Mouse (Mus musculus): ENCODE data around the gene Xpo4.

Xpo4 gene

DNA sequence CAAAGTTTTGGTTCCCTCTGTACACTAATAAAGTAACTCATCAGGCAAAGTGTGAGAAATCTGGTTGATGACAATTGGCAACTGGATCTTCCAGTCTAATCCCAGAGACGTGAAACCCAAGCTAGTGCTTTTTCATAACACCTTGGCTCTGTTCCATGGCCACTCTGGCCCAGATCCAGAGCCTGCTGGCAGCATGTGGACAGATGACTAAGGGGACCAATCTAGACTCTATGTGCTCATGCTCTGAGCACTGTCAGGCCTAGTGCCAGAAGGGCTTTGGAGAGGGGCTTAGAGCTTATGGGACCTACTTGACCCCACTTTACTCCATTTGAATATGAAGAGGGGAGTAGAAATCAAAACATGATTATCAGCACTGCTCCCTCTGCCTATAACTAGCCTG, 57.7 kb downstream of the Xpo4 start:
- DNase-seq (ENCODE audit: low spot score) = peak; percentile 84

DNA sequence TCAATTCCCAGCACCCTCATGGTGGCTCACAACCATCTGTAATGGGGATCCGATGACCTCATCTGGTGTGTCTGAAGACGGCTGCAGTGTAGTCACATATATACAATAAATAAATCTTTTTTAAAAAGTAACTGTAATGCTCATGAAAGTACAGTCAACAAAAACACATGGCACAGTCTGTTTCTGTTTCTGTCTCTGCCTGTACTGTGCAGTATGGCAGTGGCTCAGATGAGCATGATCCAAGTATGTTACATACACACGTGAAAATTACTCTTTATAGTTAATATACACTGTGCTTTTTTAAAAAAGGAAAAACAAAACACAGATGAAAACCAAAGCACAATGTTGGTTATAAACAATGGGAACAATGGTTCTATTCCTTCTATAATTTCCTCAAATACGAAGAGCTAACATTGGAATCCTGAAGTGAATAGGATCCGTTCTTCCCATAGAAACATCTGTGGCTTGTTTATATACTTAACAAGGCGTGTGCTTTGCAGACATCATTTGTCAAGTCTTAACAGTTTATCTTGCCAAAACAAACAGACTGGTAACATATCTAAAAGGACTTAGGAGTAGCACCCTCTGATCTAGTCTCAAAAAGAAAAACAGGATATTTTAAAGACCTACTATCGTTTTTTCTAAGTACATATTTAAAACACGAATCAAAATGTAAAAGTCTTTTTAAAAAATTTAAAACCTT, 58.4 kb downstream of the Xpo4 start:
- no peak for DNase-seq (ENCODE audit: low spot score)

DNA sequence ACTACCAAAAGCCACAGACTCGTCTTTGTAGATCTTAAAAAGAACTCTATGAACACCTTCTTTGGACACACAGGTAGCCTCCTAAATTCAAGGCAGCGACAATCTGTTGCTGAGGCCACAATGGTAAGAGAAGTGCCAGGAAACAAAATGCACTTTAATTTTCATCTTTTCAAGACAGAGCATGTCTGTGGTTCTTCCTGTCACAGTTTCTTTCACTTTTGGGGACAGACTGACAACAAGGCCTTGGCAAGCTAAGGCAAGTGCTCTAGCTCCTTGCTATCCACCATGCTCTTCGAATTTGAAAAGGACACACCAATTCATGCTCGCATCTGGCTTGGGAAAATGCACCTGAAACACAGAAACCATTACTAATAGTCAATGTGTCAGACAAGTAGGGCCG, 72.0 kb downstream of the Xpo4 start:
- no peak for DNase-seq (ENCODE audit: low spot score)

DNA sequence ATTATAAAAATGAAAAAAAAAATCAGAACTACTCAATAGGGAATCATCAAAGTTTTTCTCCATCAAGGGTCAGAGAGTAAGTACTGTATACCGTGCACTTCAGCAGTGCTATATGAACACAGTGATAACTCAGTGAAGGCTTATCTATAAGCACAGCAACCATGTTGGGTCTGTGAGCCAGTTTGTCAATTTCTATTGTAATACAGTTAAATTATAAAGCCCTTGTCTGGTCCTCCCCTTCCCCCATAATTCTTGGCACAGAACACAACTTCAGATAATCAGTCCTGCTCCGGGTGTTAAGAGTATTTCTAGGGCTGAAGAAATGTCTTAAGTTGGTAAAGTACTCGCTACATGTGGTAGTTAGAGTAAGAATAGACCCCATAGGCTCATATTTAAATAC, 73.4 kb downstream of the Xpo4 start:
- no peak for DNase-seq (ENCODE audit: low spot score)

DNA sequence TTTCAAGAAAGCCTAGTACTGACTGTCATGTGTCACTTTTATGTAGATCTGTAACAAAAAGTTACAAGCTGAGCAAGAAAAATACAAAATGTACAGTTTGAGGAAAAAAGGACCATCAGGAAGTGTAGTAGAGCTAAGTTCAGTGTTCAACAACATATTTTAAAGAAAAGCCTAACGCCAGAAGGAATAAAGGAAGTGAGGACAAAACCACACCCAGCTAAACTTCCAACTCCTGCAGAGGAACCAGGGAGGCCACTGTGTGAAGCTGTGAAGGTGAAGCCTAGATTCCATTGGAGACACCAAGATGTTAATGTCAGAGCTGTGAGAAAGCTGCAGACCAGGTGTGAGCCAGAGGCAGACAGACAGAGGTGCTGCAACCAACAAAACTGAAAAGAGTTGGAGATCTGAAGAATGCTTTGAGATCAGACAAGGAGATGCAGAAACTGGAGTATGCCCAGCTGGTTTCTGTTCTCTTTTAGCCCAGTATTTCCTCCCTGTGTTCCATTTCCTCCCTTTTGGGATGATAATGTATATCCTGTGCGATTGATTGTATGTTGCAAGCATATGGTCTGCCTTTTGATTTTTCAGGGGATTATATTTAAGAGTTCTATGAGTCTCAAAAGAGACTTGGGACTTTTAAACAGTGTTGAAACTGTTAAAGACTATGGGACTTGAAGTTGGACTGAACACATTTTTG, 88.7 kb downstream of the Xpo4 start:
- DNase-seq (ENCODE audit: low spot score) = no peak

DNA sequence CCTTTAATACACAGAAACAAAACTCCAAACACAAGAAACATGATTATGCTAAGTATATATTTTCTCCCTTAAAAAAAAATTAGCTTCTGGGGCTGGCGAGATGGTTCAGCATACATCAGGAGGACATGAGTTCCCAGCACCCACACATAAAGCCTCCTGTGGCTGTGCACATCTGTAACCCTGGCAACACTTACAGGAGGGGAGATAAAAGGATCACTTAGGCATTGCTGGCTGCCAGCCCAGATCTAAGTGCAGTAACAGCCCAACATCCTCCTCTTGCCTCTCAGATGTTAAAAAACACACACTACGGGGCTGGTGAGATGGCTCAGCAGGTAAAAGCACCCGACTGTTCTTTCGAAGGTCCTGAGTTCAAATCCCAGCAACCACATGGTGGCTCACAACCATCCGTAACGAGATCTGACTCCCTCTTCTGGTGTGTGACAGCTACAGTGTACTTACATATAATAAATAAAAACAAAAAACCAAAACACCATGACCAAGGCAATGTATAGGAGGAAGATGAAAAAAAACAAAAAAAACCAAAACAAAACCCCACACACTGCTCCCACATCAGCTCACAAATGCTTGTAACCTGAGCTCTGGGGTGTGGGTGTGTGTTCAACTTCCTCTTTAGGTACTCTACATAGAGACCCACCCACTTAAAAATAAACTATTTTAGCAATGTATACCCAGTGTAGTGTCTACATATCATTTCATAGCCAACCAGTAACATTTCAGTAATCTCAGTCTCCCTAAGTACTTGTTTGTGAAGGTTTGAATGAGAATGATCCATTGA, 90.2 kb downstream of the Xpo4 start:
- DNase-seq (ENCODE audit: low spot score) = no peak

DNA sequence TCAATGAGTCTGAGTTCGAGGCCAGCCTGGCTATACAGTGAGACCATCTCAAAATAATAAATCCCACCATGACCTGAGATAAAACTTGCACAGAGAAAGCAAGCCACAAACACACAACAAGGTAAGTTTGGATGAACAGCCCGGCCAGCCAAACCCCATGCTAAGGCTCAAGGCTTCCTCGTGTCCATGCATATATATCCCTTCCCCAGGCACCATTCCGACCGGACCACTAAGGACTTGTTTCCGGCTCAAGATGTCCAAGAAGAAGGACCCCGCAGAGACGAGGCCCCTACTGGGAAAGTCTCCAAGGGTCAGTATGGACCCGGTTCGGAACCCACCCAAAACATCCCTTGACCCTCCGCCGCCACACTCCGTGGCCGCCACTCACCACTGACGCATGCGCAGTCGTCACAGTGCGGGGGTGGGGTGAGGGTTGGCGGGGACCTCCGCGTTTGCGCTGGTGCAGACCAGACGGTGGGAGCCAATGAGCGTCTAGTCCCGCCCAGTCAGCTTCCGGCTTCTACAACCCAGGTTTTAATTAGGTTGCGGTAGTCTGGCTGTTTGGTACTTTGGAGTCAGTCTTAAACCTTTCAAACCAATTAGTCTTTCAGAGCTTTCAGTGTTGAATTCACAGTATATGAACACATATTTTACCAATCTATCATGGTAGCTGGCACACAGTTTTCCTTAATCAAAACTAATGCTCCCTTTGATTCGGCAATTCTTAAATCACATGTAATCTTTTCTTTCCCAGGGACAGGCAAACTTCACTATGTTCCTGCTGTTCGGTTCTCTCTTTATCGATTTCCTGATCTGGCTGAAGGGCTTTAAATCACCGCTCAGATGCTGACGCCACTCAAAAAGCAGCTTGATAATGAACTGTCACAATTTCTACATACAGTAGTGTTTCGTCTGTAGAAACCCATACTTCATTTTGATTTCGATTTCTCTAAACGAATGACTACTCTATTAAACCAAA, 93.8 kb downstream of the Xpo4 start, which contains the start of gene Eef1akmt1:
TSS of gene Eef1akmt1 (minus strand) at position 458 of the 979 bp plus-strand sequence.
- peak; percentile 95 for DNase-seq (ENCODE audit: low spot score)

DNA sequence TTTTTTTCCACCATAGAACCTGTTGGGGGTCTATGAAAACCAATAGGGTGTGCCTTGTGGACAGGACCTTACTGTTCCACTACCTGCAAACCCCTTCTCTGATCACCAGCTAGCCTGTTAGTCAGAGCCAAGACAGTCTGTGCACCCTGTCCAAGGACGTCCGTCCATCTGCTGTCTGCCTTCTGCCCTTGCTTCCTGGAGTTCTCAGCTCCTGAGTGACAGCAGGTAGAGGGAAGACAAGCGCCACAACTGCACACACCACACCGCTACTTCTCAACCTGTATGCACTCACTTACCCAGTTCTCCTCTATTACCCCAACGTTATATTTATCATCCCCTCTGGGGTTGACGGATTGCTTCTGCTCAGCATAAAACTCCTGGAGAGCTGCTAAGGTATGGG, 99.6 kb downstream of the Xpo4 start:
- no peak for DNase-seq (ENCODE audit: low spot score)

DNA sequence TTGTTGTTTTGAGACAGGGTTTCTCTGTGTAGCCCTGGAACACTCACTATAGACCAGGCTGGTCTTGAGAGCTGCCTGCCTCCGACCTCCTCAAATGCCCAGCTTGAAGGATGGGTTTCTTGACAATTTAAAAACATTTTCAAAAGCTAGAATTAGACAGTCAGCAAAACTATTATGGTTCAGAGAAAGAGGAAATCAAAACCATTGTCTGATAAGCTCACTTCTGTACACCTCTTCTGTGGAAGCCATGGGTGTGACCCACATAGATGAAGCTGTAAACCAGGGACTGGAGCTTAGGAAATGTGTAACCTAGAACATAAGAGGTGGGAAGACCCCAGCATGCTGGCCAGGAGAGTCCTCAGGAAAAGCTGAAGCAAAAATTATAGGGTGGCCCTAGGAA, 108.3 kb downstream of the Xpo4 start:
- no peak for DNase-seq (ENCODE audit: low spot score)

DNA sequence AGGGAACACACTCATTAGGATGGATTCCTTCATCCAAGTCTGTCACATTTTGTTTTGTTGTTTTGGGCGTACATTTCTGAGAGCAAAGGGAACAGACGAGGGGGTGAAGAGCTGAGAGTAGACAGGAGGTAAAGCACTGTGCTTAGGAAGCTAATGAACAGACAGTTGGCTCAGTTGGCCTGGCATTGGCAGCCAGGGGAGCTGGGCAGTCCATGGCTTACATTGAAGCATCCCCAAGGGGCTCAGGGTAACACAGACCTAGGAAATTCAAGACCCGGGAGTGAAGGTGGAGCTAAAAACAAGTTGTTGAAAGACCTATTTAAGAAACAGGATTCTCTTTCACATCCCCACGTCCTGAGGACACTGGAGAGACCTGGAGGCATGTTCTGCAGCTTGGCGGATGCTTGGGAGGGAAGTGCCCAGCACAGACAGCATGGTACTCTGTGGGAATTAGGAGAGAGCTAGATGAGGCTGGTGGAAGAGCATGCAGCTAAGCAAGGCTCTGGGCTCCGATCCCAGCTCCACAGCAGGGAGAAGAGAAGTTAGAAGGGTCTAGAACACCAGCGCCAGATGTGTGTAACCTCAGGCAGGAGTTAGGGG, 109.7 kb downstream of the Xpo4 start:
- no peak for DNase-seq (ENCODE audit: low spot score)

DNA sequence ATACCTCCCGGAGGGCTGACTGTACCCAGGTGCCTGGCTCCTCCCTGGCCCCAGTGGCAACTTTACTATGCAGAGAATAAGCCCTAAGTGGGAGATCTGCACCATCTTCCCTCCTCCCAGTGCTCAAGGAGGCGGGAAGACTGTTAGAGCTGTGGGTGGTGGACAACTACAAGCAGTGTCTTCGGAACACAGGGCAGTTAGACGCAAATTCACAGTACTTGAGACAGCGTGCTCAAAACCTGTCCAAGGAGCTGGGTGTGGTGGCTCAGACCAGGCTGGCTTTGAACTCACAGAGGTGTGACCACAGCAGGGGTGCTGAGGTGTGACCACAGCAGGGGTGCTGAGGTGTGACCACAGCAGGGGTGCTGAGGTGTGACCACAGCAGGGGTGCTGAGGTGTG, 110.8 kb downstream of the Xpo4 start:
- DNase-seq (ENCODE audit: low spot score) = no peak

DNA sequence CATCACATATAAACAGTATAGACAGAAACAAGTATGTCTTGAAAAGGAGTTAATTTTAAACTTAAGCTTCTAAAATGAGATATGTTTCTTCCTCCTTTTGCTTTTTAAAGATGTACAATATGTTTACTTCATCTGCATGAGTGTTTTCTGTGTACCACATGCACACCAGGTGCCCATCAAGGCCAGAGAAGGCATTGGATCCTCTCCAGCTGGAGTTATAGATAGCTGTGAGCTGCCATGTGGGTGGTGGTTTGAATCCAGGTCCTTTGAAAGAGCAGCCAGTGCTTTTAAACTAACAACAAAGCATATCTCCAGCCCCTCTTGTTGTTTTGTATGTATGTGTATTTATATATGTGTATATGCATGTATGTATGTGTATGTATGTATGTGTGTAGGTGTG, 112.3 kb downstream of the Xpo4 start:
- no peak for DNase-seq (ENCODE audit: low spot score)

DNA sequence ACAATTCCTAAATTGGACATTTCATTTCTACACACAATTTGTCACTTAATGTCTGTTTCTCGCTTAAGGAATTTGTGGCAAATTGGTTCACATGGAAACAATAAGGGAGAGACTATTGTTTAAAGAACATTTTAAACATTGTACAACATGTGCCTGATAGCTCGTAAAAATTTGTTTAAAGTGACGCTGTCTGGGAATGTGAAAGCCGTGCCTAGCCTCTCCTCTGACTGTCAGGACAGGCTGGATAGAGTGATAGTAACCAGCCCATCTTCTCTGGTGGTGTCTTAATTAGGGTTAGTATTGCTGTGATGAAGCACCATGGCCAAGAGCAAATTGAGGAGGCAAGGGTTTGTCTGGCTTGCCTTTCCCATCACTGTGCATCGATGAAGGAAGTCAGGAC, 118.2 kb downstream of the Xpo4 start:
- DNase-seq (ENCODE audit: low spot score) = no peak

DNA sequence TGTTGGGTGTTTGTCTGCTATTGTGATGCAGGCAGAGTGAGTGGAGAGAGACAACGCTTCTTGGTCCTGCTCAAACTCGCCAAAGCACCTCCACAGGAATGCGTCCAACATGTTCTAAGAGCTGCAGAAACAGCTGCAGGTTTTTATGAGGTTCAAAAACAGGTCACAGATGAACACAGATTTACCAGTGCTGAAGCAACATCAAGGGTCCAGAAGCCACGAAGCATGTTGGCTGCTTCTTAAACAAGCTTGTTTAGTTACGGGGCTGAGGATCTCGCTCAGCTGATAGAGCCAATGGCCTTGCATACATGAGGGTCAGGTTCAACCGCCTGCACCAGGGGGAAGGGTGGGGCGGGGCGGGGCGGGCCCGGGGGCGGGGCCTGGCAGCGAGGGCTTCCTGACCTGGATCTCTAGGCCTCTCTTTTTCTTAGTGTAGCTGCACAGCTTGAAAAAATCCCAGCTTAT, 118.6 kb downstream of the Xpo4 start:
- no peak for DNase-seq (ENCODE audit: low spot score)

DNA sequence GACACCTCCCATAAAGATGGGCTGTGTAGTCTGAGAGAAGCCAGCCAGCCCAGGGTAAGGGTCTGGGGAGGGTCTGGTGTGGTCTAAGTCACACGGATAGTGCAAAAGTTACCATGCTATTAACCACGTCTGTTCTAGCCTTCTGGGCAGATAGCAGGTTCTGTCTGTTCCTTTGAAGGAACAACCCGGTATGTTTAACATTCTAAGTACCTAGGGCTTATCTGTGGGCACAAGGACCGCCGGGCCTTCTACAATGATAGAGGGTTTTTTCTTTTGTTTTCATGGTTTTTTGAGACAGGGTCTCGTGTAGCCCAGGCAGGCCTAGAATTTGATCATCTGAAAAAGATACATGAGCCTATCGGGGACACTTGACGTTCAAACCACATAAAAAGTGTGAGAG, 119.1 kb downstream of the Xpo4 start:
- DNase-seq (ENCODE audit: low spot score) = no peak

DNA sequence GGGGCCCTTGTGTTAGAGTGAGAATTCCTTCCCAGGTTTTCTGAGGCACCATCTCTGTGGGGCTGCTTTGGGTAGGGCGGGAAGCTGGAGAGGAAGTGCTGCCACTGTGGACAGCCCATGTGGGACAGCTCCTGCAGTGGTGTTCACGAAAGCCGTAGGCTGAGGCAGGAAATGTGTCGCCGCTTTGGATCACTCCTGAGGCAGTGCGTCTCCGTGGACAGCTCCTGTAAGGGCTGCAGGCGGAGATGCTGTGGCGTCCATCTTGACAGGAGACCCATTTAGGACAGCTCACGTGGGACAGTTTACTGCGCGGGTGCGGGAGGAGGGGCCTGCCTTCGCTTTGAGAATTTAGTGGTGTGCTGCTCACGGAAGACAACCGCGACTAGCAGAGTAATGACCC, 119.7 kb downstream of the Xpo4 start:
- DNase-seq (ENCODE audit: low spot score) = no peak

DNA sequence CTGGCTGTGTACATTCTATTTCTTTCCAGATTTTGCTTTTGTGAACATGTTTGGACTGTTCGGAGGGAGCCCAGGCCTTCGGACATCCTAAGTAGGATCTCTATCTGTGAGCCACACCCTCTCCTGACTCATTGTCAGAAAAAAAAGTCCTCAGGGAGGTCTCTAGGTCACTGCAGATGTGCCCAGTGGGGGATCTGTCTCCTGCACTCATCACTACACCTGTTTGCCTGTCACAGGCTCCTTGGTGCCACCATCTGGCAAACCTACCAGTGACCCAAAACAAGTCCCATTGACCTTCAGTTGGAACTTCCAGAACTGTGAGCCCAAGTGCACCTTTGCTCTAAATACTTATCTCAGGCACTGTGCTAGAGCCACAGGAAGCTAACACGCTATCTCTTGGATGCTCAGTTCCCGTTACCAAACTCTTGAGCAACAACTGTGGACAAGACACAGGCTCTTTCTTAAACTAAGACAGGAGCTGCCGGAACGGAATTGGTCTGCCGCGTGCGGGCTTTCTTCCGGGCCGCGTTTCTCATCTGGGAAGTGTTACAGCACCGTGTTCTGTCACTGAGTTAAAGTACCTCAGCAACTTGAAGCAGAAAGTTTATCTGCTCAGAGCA, 121.7 kb downstream of the Xpo4 start:
- no peak for DNase-seq (ENCODE audit: low spot score)

DNA sequence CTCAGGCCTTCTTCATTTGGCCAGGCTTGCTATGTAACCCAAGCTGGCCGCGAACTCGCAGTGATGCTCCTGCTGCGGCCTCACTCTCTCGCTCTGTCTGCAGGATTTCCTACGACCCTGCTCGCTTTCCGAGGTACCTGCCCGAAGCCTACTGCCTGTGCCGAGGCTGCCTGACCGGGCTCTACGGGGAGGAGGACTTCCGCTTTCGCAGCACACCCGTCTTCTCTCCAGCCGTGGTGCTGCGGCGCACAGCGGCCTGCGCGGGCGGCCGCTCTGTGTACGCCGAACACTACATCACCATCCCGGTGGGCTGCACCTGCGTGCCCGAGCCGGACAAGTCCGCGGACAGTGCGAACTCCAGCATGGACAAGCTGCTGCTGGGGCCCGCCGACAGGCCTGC, 123.0 kb downstream of the Xpo4 start:
- no peak for DNase-seq (ENCODE audit: low spot score)

DNA sequence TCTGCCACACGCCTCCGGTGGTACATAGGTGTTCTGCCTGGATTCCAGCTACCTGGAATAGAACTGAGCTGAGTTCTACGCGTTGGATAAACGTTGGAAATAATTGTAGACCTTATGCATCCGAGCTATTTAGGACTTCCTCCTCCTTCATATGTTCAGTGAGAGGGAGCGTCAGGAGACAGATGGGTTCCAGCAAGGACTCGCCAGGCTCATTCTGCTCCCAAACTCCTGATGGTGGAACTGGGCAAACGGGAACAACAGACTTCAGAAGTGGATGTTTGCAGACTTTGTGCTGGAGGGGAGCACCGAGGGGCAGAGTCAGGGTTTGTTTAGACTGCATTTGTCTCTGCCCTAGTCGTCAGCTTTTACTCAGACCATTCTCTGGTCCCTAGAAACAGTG, 124.5 kb downstream of the Xpo4 start:
- peak; percentile 63 for DNase-seq (ENCODE audit: low spot score)

DNA sequence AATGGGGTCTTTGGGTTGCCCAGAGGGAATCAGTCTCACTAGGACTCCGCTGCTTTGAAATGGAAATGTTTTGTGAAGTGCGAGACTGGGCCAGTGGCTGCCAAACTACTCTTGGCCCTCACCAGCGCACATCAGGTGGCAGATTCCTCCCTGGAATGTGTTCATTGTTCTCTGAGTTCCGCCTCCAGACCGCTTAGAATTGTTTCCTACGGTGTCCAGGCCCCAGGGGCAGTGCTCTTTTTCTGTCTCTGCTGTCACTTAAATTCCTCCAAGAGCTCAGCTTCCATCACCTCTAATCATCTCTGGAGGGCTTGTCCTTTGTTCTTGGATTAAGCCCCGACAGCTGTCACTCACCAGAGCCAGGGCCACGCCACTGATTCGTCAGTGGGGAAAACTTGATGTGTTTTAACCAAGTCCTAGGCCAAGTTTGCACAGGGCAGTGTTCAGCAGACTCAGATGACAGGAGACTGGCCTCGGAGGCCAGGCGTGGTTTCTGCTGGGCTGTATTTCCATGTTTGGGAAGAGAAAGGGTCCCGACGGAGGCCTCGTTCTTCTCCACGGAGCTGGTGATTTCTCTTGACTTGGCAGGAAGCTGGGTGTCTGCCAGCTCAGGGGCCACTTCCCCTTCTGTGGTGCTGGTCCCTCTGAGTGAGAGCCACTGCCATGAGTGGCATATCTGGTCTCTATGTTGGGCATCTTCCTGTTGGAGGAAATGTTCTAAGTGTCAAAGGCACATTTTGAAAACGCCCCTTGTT, 127.8 kb downstream of the Xpo4 start:
- no peak for DNase-seq (ENCODE audit: low spot score)
